Mouse (Mus musculus): ENCODE measurements around the gene Tmem44. TPM values are rescaled to one million over a fixed set of nuclear protein-coding genes. Genes with fewer than 3 reads are reported as not detected.
"Not testable (repeated sequence)": the region's sequence is repeated elsewhere in the genome, so short reads cannot be mapped to it uniquely, and the experiment has no call there.

Tmem44 gene
- polyA plus RNA-seq, 1 experiment from 2014 or later = 1.0 TPM

- H3K36me3 ChIP-seq = no peaks in the 10 kb centered on the region
- H3K4me1 ChIP-seq (replicated peaks) = no peaks in the 10 kb centered on the region
- no peak for DNase-seq
- no peak overlapping the region for H3K4me3 ChIP-seq (replicated peaks)
- 63% methylated on average over 4 of the region's 4 CpGs for WGBS (ENCODE audit: insufficient replicate concordance)
- 0 out of 2 replicates have a peak, but pooled peaks cover 16% of the 10 kb centered on the region for H3K27me3 ChIP-seq
- no peak overlapping the region for H3K27ac ChIP-seq
- no peak overlapping the region for H3K9ac ChIP-seq
- H3K9me3 ChIP-seq (replicated peaks) = no peaks in the 10 kb centered on the region
- ATAC-seq (ENCODE audit: low read depth) = no peak
- no peak overlapping the region for H3K4me2 ChIP-seq
Observed at GRCm38 (mm10) chr16:30490316-30490715, 60.3 kb downstream of the Tmem44 start.

- Histone ChIP-seq H3K27ac (no peak overlapping the region), H3K9ac (no peak overlapping the region), H3K9me3 (replicated peaks) (no peaks in the 10 kb centered on the region), H3K4me1 (replicated peaks) (no peaks in the 10 kb centered on the region), H3K36me3 (no peaks in the 10 kb centered on the region), H3K27me3 (0 out of 2 replicates have a peak, but pooled peaks cover 16% of the 10 kb centered on the region), H3K4me2 (no peak overlapping the region), H3K4me3 (replicated peaks) (no peak overlapping the region)
- ATAC-seq (ENCODE audit: low read depth) = no peak
- no peak for DNase-seq
- 69% methylated on average over 4 of the region's 4 CpGs for WGBS (ENCODE audit: insufficient replicate concordance)
Observed at GRCm38 (mm10) chr16:30489662-30490061, 61.0 kb downstream of the Tmem44 start.

GRCm38 (mm10) chr16:30486498-30486897 is 64.1 kb downstream of the Tmem44 start:
- no peak for ATAC-seq (ENCODE audit: low read depth)
- no peak for DNase-seq
- Histone ChIP-seq H3K27me3 (0 out of 2 replicates have a peak, but pooled peaks cover 3% of the 10 kb centered on the region), H3K4me1 (replicated peaks) (no peaks in the 10 kb centered on the region), H3K4me3 (replicated peaks) (no peak overlapping the region), H3K27ac (no peak overlapping the region), H3K4me2 (no peak overlapping the region), H3K9ac (no peak overlapping the region), H3K9me3 (replicated peaks) (no peaks in the 10 kb centered on the region), H3K36me3 (no peaks in the 10 kb centered on the region)
- WGBS (ENCODE audit: insufficient replicate concordance) = 54% methylated on average over 4 of the region's 4 CpGs

- Histone ChIP-seq H3K9me3 (replicated peaks) (no peaks in the 10 kb centered on the region), H3K9ac (no peak overlapping the region), H3K4me1 (replicated peaks) (no peaks in the 10 kb centered on the region), H3K27ac (no peak overlapping the region), H3K27me3 (peaks cover 5% of the 10 kb centered on the region; the same call in 1 of the 2 replicates), H3K4me3 (replicated peaks) (no peak overlapping the region), H3K36me3 (no peaks in the 10 kb centered on the region), H3K4me2 (no peak overlapping the region)
- ATAC-seq (ENCODE audit: low read depth) (no peak), DNase-seq (no peak)
- WGBS (ENCODE audit: insufficient replicate concordance) = 69% methylated on average over 5 of the region's 5 CpGs
Observed at GRCm38 (mm10) chr16:30477791-30478190, 72.9 kb downstream of the Tmem44 start.

GRCm38 (mm10) chr16:30477006-30477405 is 73.6 kb downstream of the Tmem44 start:
- no peak overlapping the region for H3K4me3 ChIP-seq (replicated peaks)
- H3K4me2 ChIP-seq = no peak overlapping the region
- H3K9me3 ChIP-seq (replicated peaks) = no peaks in the 10 kb centered on the region
- H3K27me3 ChIP-seq = peaks cover 5% of the 10 kb centered on the region; the same call in 1 of the 2 replicates
- H3K4me1 ChIP-seq (replicated peaks) = no peaks in the 10 kb centered on the region
- 64% methylated on average over 3 of the region's 3 CpGs for whole genome bisulfite sequencing (ENCODE audit: insufficient replicate concordance)
- H3K27ac ChIP-seq = no peak overlapping the region
- no peak overlapping the region for H3K9ac ChIP-seq
- H3K36me3 ChIP-seq = no peaks in the 10 kb centered on the region
- no peak for DNase-seq
- ATAC-seq (ENCODE audit: low read depth) = no peak

- H3K9me3 ChIP-seq (replicated peaks) = peaks cover 5% of the 10 kb centered on the region; the same call in 1 of the 2 replicates
- 59% methylated on average over 10 of the region's 10 CpGs for WGBS (ENCODE audit: insufficient replicate concordance)
- H3K4me3 ChIP-seq (replicated peaks) = no peak overlapping the region
- H3K27me3 ChIP-seq = peaks cover 5% of the 10 kb centered on the region; the same call in 1 of the 2 replicates
- H3K36me3 ChIP-seq = no peaks in the 10 kb centered on the region
- no peaks in the 10 kb centered on the region for H3K4me1 ChIP-seq (replicated peaks)
- no peak overlapping the region for H3K27ac ChIP-seq
- ATAC-seq (ENCODE audit: low read depth) = no peak
- DNase-seq = no peak
- no peak overlapping the region for H3K9ac ChIP-seq
- no peak overlapping the region for H3K4me2 ChIP-seq
Observed at GRCm38 (mm10) chr16:30475633-30476461, 74.8 kb downstream of the Tmem44 start.

- Histone ChIP-seq H3K4me1 (replicated peaks) (no peaks in the 10 kb centered on the region), H3K27me3 (peaks cover 5% of the 10 kb centered on the region; the same call in 1 of the 2 replicates), H3K9ac (no peak overlapping the region), H3K4me2 (no peak overlapping the region), H3K27ac (no peak overlapping the region), H3K9me3 (replicated peaks) (peaks cover 7% of the 10 kb centered on the region; the same call in 1 of the 2 replicates), H3K4me3 (replicated peaks) (no peak overlapping the region), H3K36me3 (no peaks in the 10 kb centered on the region)
- WGBS (ENCODE audit: insufficient replicate concordance) = 69% methylated on average over 5 of the region's 5 CpGs
- ATAC-seq (ENCODE audit: low read depth) (no peak), DNase-seq (no peak)
Observed at GRCm38 (mm10) chr16:30472447-30472846, 78.2 kb downstream of the Tmem44 start.

GRCm38 (mm10) chr16:30471912-30472311 is 78.7 kb downstream of the Tmem44 start:
- H3K27me3 ChIP-seq = peaks cover 5% of the 10 kb centered on the region; the same call in 1 of the 2 replicates
- no peak for ATAC-seq (ENCODE audit: low read depth)
- H3K9me3 ChIP-seq (replicated peaks) = peaks cover 7% of the 10 kb centered on the region; the same call in 1 of the 2 replicates
- no peak overlapping the region for H3K27ac ChIP-seq
- no peaks in the 10 kb centered on the region for H3K36me3 ChIP-seq
- no peak overlapping the region for H3K4me3 ChIP-seq (replicated peaks)
- 44% methylated on average over 2 of the region's 2 CpGs for WGBS (ENCODE audit: insufficient replicate concordance)
- no peaks in the 10 kb centered on the region for H3K4me1 ChIP-seq (replicated peaks)
- no peak overlapping the region for H3K9ac ChIP-seq
- no peak overlapping the region for H3K4me2 ChIP-seq
- no peak for DNase-seq

- 46% methylated on average over 6 of the region's 6 CpGs for WGBS (ENCODE audit: insufficient replicate concordance)
Observed at GRCm38 (mm10) chr16:30468944-30469343, 81.7 kb downstream of the Tmem44 start.

GRCm38 (mm10) chr16:30465680-30466298 is 84.9 kb downstream of the Tmem44 start:
- Histone ChIP-seq H3K9me3 (replicated peaks) (peaks cover 13% of the 10 kb centered on the region; the same call in 1 of the 2 replicates), H3K36me3 (no peaks in the 10 kb centered on the region), H3K9ac (no peak overlapping the region), H3K27ac (0 out of 2 replicates have a peak overlapping the region, but pooled peaks have one; percentile 29), H3K27me3 (no peaks in the 10 kb centered on the region), H3K4me1 (replicated peaks) (peaks cover 8% of the 10 kb centered on the region), H3K4me2 (no peak overlapping the region), H3K4me3 (replicated peaks) (no peak overlapping the region)
- ATAC-seq (ENCODE audit: low read depth) = peak; percentile 80
- peak; percentile 18 for DNase-seq
- WGBS (ENCODE audit: insufficient replicate concordance) = 39% methylated on average over 5 of the region's 5 CpGs

More at GRCm38 (mm10) chr16:30468944-30469343, 81.7 kb downstream of the Tmem44 start:
- Histone ChIP-seq H3K27me3 (no peaks in the 10 kb centered on the region), H3K27ac (no peak overlapping the region), H3K4me3 (replicated peaks) (no peak overlapping the region), H3K36me3 (no peaks in the 10 kb centered on the region), H3K4me1 (replicated peaks) (peaks cover 8% of the 10 kb centered on the region), H3K4me2 (no peak overlapping the region), H3K9me3 (replicated peaks) (peaks cover 7% of the 10 kb centered on the region; the same call in 1 of the 2 replicates), H3K9ac (no peak overlapping the region)
- DNase-seq (no peak), ATAC-seq (ENCODE audit: low read depth) (no peak)

GRCm38 (mm10) chr16:30464742-30465141 is 85.9 kb downstream of the Tmem44 start:
- not testable (repeated sequence) for H3K4me3 ChIP-seq (replicated peaks); H3K9ac ChIP-seq; DNase-seq; H3K4me2 ChIP-seq; H3K27ac ChIP-seq; H3K4me1 ChIP-seq (replicated peaks); ATAC-seq (ENCODE audit: low read depth); H3K27me3 ChIP-seq; H3K36me3 ChIP-seq
- peaks cover 11% of the 10 kb centered on the region; the same call in 1 of the 2 replicates for H3K9me3 ChIP-seq (replicated peaks)
- WGBS (ENCODE audit: insufficient replicate concordance) = 67% methylated on average over 3 of the region's 3 CpGs
